Mouse (Mus musculus): ENCODE measurements around the gene Ube3b. TPM values are rescaled to one million over a fixed set of nuclear protein-coding genes. Genes with fewer than 3 reads are reported as not detected.

Gene Ube3b
- total RNA-seq, 2 experiments from 2014 or later, result 52.3 to 55.6 TPM

DNA sequence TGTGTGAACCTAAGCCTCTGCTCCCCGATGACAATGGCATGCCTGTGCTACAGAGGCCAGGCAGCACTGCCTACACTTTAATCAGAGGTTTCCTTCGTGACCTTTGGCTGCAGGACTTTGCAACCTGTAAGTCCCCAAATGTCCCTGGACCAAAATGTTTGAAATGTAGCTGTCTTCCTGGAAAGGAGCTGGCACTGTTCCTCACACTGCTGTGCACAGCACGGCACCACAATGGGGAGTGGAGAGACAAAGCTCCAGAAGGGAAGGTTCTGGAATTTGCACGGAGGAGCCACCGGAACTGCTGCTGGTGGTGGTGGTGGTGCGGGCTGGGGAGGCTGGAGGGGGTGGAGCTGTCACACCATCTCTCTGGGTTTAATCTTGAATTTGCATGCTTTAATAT, 46.3 kb downstream of the Ube3b start:
- no peak for DNase-seq

DNA sequence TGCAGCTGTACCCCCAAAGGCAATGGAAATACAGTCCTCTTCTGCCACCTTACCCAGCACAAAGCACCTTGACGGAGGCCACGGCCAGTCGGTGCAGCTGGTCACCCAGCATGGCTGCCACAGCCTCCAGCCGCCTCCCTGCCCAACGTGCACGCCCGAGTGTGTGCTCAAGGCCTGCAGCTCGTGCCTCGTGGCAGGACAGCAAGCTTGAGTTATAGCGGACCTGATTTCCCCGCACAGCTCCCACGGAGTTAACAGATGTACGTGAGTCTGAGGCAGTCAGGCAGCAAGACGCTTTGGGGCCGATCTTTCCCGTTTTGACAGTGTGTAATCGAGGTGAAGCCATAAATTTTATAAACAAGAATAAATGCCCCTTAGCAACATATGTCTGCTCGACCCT, 48.2 kb downstream of the Ube3b start:
- DNase-seq, result no peak

DNA sequence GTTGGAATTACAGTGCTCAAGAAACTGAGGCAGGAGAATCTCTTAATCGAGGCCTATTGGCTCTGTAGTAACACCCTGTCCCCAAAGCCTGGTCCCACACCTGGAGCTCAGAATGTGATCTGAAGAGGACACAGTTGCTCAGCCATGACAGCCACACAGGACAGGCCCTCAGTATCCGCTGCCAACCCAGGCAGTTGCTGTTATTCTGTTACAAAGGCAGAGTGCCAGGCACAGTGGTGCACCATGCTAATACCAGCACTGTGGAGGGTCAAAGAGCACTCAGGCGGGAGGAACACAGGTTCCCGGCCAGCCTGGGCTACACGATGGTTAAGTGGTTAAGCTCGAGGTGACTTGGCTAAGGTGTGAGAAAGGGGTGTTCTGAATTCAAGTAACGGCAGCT, 49.4 kb downstream of the Ube3b start:
- no peak for DNase-seq

DNA sequence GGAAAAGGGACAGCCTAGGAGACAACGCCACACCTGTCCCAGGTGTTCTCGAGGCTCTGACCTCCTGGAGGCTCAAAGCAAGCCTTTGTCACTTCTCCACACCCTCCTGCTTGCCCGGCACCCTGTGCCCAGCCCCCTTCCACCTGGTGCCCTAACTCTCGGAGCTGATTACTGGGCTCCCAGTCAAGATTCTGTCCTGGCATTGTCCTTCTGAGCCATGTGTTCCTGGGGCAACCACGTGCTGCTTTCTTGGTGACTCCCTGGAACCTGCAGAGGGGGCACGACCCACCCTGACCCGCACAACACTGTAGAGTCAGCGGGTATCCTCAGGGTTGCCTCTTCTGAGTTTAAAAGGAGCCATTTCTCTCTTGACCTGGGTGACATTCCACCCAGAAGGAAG, 54.0 kb downstream of the Ube3b start:
- DNase-seq, result no peak

DNA sequence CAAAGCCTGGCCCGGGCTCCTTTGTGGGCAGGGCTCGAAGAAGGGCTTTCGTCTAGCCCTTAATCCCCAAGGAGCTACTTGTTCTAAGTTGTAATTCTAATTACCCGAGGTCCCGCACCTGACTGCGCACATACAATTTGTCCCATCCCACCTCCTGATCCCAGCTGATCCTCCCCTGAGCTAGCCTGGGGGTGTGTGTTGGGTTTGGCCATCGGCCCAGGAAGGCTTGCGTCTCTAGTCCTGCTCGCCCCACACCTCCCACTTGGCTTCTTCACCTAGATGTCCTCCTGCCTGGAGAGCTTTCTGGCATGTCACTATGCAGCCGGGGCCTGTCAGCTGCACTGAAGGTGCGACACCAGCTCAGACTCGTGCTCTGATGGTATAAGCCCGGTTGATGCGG, 55.2 kb downstream of the Ube3b start:
- no peak for DNase-seq

DNA sequence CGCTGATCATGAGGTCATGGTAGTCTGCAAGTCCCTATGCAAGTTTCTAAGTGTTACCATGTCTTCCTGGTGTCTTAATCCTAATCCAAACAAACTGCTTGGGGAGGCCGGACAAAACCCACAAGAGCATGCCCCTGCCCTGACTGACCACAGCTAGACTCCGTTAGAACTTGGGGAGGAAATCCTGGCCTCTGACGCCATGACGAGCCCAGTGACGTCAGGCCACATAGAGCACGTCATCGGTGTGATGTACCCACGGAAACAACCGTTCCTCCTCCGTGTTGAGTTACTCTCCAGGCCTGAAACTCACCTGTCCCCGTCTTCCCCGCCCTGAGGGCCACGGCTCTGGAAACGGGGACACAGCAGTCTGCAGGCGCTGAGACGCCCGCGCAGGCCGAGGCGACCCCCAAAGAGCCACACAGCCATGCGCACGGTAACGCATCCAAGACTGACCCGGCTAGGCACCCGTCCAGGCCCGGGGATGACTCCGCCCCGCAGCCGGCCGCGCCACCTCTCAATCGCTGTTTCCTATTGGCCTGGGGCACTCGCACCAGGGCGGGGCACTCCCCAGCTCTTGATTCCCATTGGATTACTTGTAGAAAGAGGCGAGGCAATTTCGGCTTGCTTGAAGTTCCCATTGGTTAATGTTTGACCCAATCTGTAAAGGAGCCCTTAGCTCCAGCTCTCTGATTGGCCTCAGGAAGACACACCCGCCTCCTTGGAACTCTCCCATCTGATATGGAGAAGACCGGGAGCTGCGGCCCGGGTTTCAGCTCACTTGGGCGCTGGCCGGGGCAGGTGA, 63.4 kb downstream of the Ube3b start, which contains the start of the genes Mmab and Mvk:
Gene Mmab (minus strand): TSS at position 495 of the 802 bp plus-strand sequence.
Gene Mvk (plus strand): TSS at position 704 of the 802 bp plus-strand sequence.
- DNase-seq, result peak; percentile 98

DNA sequence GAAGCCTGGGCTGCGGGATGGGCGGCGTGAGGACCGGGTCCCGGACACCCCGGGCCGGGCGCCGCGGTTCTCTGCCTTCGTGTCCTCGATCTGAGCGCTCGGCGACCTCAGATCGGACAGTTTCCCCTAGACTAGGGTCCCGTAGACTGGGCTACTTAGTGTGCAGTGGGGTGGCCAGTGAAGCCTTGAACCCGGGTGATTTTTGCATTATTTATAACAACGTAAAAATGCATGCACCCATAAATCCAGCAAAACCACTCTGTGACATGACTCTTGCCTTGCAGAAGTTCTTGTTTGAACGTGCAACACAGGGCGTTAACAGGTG, 63.9 kb downstream of the Ube3b start:
- no peak for DNase-seq

DNA sequence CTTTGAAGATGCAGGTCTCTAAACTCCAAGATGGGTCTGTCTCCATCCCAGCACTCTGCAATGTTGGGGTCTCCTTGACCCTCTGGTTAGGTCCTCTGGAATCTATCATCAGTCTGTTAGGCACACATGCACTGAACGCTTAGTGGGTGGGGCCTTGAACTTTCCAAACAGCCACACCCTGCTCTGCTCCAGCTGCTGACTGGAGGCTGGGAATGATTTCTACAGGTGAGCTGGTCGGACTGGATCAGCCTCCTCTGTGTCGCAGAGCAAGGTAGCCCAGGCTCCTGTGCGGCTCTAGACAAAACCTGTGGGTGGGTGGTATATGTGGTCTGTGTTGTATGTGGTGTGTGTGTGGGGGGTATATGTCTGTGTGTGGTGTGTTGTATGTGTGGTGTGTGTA, 68.6 kb downstream of the Ube3b start:
- DNase-seq, result no peak

DNA sequence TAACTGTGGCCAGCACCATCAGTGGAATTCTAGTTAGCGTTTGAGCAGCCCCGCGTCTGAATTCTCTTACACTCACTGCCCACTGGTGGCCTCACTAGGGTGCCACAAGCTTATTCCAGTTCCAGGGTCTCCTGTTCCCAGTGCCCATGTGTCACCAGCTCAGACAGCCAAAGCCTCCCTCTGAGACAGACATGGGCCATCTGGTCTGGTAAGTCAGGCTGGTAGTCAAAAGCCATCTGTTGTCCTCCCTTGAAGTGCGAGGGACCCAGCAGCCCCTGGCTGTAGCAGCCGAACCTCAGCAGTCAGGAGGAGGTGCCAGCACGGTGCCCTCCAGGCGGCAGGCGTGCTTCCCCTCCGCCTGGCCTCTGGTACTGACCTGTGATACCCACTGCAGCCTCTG, 75.9 kb downstream of the Ube3b start:
- no peak for DNase-seq

DNA sequence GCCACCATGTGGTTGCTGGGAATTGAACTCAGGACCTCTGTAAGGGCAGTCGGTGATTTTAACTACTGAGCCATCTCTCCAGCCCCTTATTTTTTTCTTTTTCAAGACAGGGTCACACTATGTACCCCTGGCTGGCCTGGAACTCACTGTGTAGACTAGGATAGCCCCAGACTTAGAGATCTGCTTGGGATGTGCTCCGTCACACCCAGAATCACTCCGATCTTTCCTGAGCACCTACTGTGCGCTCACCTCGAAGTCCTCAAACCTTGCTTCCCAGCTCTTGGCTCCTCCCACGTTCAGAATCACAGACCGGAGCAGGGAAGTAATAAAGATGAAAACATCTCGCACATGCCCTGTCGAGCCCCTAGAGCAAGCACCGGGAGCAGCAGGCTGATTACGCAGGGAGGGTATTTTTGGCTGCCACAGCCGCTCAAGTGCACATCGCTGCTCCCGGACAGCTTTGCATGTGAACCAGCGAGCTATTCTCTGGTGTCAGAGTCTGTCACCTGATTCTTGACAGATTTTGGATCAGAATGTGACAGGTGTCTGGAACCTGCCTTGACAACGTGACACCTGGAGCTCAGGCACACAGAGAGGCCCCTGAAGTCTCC, 76.7 kb downstream of the Ube3b start:
- no peak for DNase-seq

DNA sequence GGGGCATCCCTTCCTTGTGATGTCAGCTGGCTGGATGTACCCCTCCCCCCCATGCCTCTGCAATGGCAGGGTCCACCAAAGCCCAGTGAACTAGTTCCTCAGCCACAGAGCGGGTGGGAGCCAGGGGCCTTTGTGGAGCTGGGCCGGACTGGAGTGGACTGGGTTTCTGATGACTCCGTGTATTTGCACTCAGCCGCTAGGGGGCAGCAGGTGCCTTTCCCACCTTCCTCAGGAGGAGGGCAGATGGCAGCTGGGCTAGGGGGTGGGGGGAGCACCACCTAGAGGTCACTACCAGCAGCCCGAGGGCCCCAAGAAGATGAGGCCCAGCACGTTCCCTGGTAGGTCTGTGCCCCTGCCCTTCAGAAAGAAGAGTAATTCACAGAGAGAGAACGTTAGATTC, 80.8 kb downstream of the Ube3b start:
- DNase-seq, result peak; percentile 88

DNA sequence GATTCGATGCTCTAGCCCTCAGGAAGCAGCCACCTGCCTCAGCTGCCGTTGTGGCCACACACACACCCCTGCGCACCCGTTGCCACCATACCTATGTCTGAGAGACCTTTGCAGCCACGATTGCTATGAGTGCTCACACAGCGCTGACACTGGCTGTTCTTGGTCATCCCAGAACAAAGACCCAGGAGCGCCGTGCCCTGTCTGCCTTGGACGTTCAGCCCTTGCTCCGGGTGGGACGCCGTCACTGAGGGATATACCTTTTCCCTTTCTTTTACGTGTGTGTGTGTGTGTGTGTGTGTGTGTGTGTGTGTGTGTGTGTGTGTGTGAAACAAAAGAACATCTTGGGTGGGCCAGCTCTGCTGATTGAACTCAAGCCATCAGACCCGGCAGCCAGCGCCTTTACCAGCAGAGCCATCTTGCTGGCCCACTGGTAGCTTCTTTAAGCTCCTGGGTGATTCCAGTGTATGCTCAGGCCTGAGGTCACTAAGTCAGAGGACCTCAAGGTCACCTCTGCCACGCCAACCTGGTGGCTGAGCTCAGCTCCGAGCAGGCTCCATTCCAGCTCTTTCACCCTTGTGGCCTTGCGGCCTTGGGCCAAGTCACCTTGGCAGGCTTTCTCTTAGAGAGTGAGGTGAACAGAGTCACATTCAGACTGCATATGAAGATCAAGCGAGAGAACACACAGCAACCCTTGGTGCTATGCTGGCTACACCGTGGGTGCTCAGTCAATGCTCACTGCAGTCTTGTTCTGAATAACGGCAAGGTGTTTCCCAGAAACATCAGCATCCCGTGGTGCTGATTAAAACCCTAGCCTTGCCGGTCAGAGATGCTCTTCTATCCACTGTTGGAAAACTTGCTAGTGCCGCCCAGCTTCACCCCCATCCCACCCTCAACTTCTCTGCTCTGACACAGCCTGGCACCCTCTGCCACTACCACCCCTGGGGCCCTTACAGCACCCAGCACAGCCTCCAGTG, 81.9 kb downstream of the Ube3b start:
- DNase-seq, result no peak

DNA sequence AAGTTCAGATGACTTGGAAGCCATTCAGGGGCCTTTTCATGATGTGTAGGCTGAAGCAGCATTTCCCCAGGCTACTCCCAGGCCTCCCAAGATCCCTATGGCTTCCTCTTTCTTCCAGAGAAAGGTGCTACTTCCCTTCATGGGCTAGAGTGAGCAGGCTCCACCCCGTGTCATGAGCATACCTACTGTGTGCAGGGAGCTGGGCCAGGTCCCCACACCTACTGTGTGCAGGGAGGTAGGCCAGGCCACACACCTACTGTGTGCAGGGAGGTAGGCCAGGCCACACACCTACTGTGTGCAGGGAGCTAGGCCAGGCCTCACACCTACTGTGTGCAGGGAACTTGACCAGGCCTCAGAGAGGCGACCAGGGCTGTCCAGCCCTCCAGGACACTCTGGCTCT, 84.2 kb downstream of the Ube3b start:
- no peak for DNase-seq

DNA sequence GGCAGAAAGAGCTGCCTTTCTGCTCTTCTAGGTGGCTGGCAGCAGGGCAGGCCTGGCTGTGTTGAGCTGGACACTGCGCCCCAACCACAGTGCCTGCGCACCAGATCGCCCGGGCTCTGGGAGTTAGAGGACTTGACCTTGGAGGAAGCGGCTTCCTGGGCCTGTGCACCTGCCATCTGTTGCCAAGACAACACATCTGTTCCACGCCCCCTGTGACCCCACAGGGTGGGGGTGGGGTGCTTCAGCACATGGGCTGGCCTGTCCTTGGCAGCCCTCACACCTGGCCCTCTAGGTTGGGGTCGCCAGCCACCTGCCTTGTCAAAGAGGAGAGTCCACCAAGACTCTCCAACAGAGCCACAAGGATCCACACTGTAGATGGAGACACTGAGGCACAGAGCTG, 85.2 kb downstream of the Ube3b start:
- DNase-seq, result no peak

DNA sequence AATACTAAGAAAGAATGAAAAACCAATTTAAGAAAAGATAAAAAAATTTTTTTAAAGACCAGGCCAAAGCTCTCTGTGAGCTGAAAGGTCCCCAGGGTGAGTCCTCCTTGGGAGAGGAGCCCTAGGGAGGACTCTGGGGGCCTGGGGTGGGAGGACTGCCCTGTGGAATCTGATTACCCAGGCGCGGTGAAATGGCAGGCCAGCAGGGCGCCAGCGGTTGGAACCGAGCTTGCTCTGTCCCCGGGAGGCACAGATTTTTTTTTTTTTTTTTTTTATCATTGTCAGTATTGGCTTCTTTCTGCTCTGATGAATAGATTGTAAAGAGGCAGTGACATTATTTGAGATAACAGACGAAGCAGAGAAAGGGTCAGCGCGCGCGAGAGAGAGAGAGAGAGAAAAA, 86.6 kb downstream of the Ube3b start:
- no peak for DNase-seq

DNA sequence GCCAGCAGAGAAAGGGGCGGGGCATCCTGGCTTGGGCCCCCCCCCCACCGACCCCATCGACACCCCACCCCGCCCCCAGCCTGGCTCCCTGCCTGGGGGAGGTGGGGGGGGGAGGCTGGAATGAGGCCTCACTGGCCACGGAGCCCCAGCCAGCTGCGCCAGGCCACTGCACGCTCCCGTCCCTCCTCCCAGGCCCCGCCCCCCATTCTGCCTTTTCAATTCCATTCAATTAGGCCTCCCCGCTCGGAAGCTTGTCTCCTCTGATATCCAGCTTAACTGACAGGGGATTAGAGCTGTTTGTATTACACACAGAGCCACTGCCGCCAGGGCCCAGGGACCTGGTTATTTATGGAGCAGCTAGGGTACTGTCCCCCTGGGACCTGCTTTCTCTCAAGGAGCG, 87.0 kb downstream of the Ube3b start:
- peak; percentile 63 for DNase-seq

DNA sequence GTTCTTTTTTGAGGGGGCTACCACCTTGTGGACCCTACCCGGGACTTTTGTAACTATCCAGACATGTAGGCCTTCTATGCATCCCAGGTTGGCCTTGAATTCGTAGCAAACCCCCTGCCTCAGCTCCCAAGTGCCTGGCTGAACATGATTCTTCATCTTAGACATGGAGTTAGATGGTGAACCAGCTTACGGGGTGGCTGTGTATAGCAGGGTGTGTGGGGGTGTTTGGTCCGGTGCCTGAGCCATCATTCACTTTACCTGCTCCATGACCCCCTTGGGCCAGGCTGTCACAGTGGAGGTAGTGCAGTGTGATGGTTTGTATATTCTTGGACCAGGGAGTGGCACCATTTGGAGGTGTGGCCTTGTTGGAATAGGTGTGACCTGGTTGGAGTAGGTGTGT, 87.6 kb downstream of the Ube3b start:
- no peak for DNase-seq

DNA sequence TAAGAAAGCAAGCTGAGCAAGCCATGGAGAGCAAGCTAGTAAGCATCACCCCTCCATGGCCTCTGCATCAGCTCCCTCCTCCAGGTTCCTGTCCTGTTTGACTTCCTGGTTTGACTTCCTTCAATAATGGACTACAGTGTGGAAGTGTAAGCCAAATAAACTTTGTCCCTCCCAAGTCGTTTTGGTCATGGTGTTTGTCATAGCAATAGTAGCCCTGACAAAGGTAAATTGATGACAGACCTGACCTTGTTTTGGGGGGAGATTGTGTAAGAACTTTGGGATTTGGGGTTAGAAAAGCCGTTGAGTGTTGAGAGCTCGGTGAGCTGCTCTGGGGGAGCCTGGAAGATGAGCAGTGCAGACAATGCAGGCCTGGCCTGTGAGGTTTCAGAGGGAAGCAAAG, 90.0 kb downstream of the Ube3b start:
- DNase-seq, result no peak

Small RNAs within 50 kb of the gene (microRNA-seq; reads per million reads assigned to microRNA genes)
- 0 to 0.25 reads per million in 2 experiments for gene Mir7027

Other genes with a start within 250 kb of the Ube3b start
- gene Acacb, start 234.1 kb upstream of the Ube3b start, total RNA-seq (2021), result 10 to 100 TPM; 66.3 to 71.7 TPM
- not detected for gene Foxn4, start 106.8 kb upstream of the Ube3b start, total RNA-seq (2021)
- gene Myo1h, start 91.4 kb upstream of the Ube3b start, total RNA-seq (2021), result under 1 TPM; 0.43 to 0.78 TPM
- gene Kctd10, start 99 bp upstream of the Ube3b start, total RNA-seq (2021), result 10 to 100 TPM; 28.3 to 30.8 TPM
- 10 to 100 TPM; 10.4 to 11.0 TPM for gene Mmab, start 63.5 kb downstream of the Ube3b start, total RNA-seq (2021)
- 10 to 100 TPM; 13.8 to 15.1 TPM for gene Mvk, start 63.7 kb downstream of the Ube3b start, total RNA-seq (2021)
- gene Fam222a, start 187.4 kb downstream of the Ube3b start, total RNA-seq (2021), result 1 to 10 TPM; 1.5 to 1.8 TPM